Mouse (Mus musculus): ENCODE measurements around the gene Madcam1. TPM values are rescaled to one million over a fixed set of nuclear protein-coding genes. Genes with fewer than 3 reads are reported as not detected.

Gene Madcam1
- polyA plus RNA-seq, 1 experiment from 2014 or later, result 29.7 TPM

DNA sequence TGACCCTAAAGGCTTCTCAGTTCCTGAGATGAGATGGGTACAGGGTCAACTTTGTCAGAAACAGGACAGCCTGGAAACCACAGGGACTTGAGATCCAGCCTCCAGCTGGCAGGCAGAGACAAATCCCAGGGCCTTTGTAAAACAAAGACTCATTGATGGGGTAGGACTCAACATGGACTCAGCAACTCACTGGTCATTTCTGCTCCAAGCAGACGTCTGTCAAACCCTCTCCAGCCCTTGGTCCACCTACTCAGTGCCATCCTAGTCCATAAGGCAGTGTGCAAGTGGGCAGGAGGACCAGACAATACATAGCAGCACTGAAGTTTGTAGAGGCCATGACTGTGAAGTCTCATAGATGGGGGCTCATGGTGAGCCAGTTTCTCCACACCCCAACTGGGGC, 48.8 kb downstream of the Madcam1 start:
- 37% methylated on average over 1 of the region's 1 CpGs for WGBS
- H3K36me3 ChIP-seq (ENCODE audit: control insufficient read depth, insufficient read depth, low read length), result peaks cover 36% of the 10 kb centered on the region
- no peak overlapping the region for H3K27ac ChIP-seq (ENCODE audit: low read length)

DNA sequence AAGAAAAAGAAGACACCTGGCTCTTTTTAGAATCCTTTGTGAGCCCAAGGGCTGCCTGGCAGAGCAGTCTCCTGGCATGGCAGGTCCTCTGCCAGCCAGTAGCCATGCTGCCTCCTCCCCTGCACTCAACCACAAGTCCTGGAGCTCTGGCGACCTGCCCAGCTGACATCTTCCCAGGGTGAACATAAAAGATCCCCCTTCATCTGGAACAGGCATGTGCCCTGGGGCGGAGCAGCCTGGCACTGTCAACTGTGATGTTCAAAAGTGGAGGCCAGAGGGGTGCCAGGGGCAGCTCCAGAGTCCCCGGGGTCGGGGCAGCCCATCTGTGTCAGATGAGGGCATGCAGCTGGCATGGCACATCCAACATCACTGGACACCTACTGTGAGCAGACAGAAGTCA, 50.6 kb downstream of the Madcam1 start:
- no peaks in the 10 kb centered on the region for H3K9me3 ChIP-seq (ENCODE audit: control insufficient read depth, low read depth, low read length)
- peaks cover 20% of the 10 kb centered on the region for H3K36me3 ChIP-seq (ENCODE audit: control insufficient read depth, insufficient read depth, low read length)
- no peak overlapping the region for H3K27ac ChIP-seq (ENCODE audit: low read length)
- WGBS, result 69% methylated on average over 4 of the region's 4 CpGs
- no peak for ATAC-seq (ENCODE audit: insufficient number of reproducible peaks, insufficient read depth, low FRiP score, low read depth)
- peaks cover 6% of the 10 kb centered on the region; the same call in 1 of the 2 replicates for H3K4me1 ChIP-seq (ENCODE audit: control insufficient read depth, insufficient read depth, low read length)
- no peak overlapping the region for H3K4me3 ChIP-seq (ENCODE audit: low read depth, low read length)
- no peak overlapping the region for H3K4me2 ChIP-seq (replicated peaks; ENCODE audit: low read depth, low read length)
- H3K9ac ChIP-seq (replicated peaks; ENCODE audit: low read depth, low read length), result no peak overlapping the region
- peaks cover 35% of the 10 kb centered on the region for H3K27me3 ChIP-seq (ENCODE audit: control insufficient read depth, insufficient read depth, low read length)

More for the DNA sequence above, 48.8 kb downstream of the Madcam1 start:
- no peaks in the 10 kb centered on the region for H3K9me3 ChIP-seq (ENCODE audit: control insufficient read depth, low read depth, low read length)
- H3K4me3 ChIP-seq (ENCODE audit: low read depth, low read length), result no peak overlapping the region
- peaks cover 30% of the 10 kb centered on the region for H3K27me3 ChIP-seq (ENCODE audit: control insufficient read depth, insufficient read depth, low read length)
- no peak overlapping the region for H3K4me2 ChIP-seq (replicated peaks; ENCODE audit: low read depth, low read length)
- peaks cover 6% of the 10 kb centered on the region; the same call in 1 of the 2 replicates for H3K4me1 ChIP-seq (ENCODE audit: control insufficient read depth, insufficient read depth, low read length)
- ATAC-seq (ENCODE audit: insufficient number of reproducible peaks, insufficient read depth, low FRiP score, low read depth), result no peak
- H3K9ac ChIP-seq (replicated peaks; ENCODE audit: low read depth, low read length), result no peak overlapping the region

DNA sequence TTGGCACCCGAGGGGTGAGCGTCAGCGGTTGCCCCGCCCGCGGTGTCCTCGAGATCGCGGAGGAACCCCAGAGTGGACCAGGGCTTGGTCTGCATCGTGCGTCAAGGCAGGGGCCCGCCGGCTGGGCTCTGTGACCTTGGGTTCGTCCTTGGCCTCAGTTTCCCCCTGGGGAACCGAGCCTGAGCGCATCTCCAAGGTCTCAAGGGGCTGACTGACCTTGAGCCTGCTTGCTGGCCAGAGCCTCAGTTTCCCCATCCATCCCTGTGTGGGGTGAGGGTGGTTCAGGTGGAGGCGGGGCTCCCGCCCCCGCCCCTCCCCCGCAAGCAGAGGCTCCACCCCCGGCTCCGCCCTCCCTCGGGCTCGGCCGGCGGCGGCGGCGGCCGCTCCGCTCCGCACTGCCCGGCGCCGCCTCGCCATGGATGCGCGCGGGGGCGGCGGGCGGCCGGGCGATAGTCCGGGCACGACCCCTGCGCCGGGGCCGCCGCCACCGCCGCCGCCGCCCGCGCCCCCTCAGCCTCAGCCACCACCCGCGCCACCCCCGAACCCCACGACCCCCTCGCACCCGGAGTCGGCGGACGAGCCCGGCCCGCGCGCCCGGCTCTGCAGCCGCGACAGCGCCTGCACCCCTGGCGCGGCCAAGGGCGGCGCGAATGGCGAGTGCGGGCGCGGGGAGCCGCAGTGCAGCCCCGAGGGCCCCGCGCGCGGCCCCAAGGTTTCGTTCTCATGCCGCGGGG, 52.1 kb downstream of the Madcam1 start, which contains the start of gene Hcn2:
Gene Hcn2 (plus strand): TSS at position 381 of the 734 bp plus-strand sequence.
- Histone ChIP-seq H3K4me3 (ENCODE audit: low read depth, low read length) (peak within 1 kb of the TSS; percentile 47), H3K27me3 (ENCODE audit: control insufficient read depth, insufficient read depth, low read length) (peaks cover 35% of the 10 kb centered on the region), H3K36me3 (ENCODE audit: control insufficient read depth, insufficient read depth, low read length) (peaks cover 8% of the 10 kb centered on the region; the same call in 1 of the 2 replicates), H3K4me2 (replicated peaks; ENCODE audit: low read depth, low read length) (peak within 1 kb of the TSS; percentile 95), H3K4me1 (ENCODE audit: control insufficient read depth, insufficient read depth, low read length) (peaks cover 6% of the 10 kb centered on the region; the same call in 1 of the 2 replicates), H3K9ac (replicated peaks; ENCODE audit: low read depth, low read length) (0 out of 2 replicates have a peak within 1 kb of the TSS, but pooled peaks have one; percentile 14), H3K27ac (ENCODE audit: low read length) (no peak within 1 kb of the TSS), H3K9me3 (ENCODE audit: control insufficient read depth, low read depth, low read length) (no peaks in the 10 kb centered on the region)
- ATAC-seq (ENCODE audit: insufficient number of reproducible peaks, insufficient read depth, low FRiP score, low read depth), result no peak
- 2% methylated on average over 65 of the region's 91 CpGs for WGBS

DNA sequence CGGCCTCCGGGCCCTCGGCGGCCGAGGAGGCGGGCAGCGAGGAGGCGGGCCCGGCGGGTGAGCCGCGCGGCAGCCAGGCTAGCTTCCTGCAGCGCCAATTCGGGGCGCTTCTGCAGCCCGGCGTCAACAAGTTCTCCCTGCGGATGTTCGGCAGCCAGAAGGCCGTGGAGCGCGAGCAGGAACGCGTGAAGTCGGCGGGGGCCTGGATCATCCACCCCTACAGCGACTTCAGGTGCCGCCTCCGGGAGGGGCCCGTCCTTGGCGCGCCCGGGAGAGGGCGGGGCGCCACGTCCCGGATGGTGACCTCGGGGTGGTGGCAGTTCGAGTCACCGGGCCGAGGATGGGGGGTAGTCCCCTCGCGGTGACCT, 52.6 kb downstream of the Madcam1 start:
- WGBS, result 1% methylated on average over 44 of the region's 44 CpGs
- no peak for ATAC-seq (ENCODE audit: insufficient number of reproducible peaks, insufficient read depth, low FRiP score, low read depth)
- peaks cover 2% of the 10 kb centered on the region; the same call in 1 of the 2 replicates for H3K36me3 ChIP-seq (ENCODE audit: control insufficient read depth, insufficient read depth, low read length)
- peaks cover 35% of the 10 kb centered on the region for H3K27me3 ChIP-seq (ENCODE audit: control insufficient read depth, insufficient read depth, low read length)
- peak overlapping the region; percentile 47 for H3K4me3 ChIP-seq (ENCODE audit: low read depth, low read length)
- H3K4me2 ChIP-seq (replicated peaks; ENCODE audit: low read depth, low read length), result peak overlapping the region; percentile 95
- H3K4me1 ChIP-seq (ENCODE audit: control insufficient read depth, insufficient read depth, low read length), result peaks cover 6% of the 10 kb centered on the region; the same call in 1 of the 2 replicates
- H3K9ac ChIP-seq (replicated peaks; ENCODE audit: low read depth, low read length), result 0 out of 2 replicates have a peak overlapping the region, but pooled peaks have one; percentile 14
- H3K9me3 ChIP-seq (ENCODE audit: control insufficient read depth, low read depth, low read length), result no peaks in the 10 kb centered on the region
- no peak overlapping the region for H3K27ac ChIP-seq (ENCODE audit: low read length)

DNA sequence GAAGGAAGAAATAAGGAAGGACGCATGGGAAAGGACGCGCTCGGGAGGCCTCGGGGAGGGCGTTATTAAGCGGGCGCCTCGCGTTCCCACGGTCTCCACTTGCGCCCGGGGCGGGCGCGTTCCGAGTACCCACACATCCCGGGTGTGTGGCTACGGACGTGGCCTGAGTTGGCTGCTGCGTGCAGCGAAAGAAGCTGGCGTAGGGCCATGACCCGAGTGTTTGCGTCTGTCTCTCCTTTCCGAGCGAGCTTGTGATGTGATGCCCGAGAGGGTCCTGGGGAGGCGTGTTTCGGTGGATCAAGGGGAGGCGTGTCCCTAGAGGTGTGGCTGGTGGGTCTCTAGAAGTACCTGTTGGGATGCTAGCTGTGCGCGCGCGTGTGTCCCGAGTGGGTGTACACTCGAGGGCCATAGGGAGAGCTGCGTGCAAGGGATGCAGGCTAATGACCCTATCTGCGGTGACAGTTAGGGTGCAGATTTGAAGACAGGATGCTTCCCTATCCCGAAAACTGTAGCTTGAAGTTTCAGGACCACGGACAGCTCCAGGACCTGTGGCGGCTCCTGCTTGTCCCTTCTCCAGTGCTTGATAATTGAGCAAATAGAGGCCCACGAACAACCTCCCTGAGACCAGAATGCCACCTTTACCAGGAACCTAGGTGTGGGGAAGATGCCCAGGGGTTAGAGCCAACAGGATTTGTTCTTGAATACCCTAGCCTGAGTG, 53.4 kb downstream of the Madcam1 start:
- H3K27me3 ChIP-seq (ENCODE audit: control insufficient read depth, insufficient read depth, low read length), result peaks cover 35% of the 10 kb centered on the region
- no peak for ATAC-seq (ENCODE audit: insufficient number of reproducible peaks, insufficient read depth, low FRiP score, low read depth)
- H3K4me1 ChIP-seq (ENCODE audit: control insufficient read depth, insufficient read depth, low read length), result peaks cover 6% of the 10 kb centered on the region; the same call in 1 of the 2 replicates

More for the DNA sequence above, 53.4 kb downstream of the Madcam1 start:
- no peaks in the 10 kb centered on the region for H3K36me3 ChIP-seq (ENCODE audit: control insufficient read depth, insufficient read depth, low read length)
- no peaks in the 10 kb centered on the region for H3K9me3 ChIP-seq (ENCODE audit: control insufficient read depth, low read depth, low read length)
- WGBS, result 5% methylated on average over 43 of the region's 43 CpGs
- peak overlapping the region; percentile 47; the same call in 1 of the 2 replicates for H3K4me3 ChIP-seq (ENCODE audit: low read depth, low read length)
- H3K4me2 ChIP-seq (replicated peaks; ENCODE audit: low read depth, low read length), result peak overlapping the region; percentile 95
- no peak overlapping the region for H3K27ac ChIP-seq (ENCODE audit: low read length)
- H3K9ac ChIP-seq (replicated peaks; ENCODE audit: low read depth, low read length), result no peak overlapping the region

Other genes starting within 250 kb of the Madcam1 start
- gene Vmn2r83, start 195.8 kb upstream of the Madcam1 start, polyA plus RNA-seq (2014; fragmentation: Nextera tagmentation; extraction: Ambion mirVana), result not detected in 2 replicates
- 58.5 and 61.4 TPM in 2 replicates for gene Plpp2, start 130.8 kb upstream of the Madcam1 start, polyA plus RNA-seq (2014; fragmentation: Nextera tagmentation; extraction: Ambion mirVana)
- 49.0 and 55.2 TPM in 2 replicates for gene Mier2, start 109.4 kb upstream of the Madcam1 start, polyA plus RNA-seq (2014; fragmentation: Nextera tagmentation; extraction: Ambion mirVana)
- not detected in 2 replicates for gene Theg, start 77.2 kb upstream of the Madcam1 start, polyA plus RNA-seq (2014; fragmentation: Nextera tagmentation; extraction: Ambion mirVana)
- 0.04 and 0.13 TPM in 2 replicates for gene C2cd4c, start 50.5 kb upstream of the Madcam1 start, polyA plus RNA-seq (2014; fragmentation: Nextera tagmentation; extraction: Ambion mirVana)
- 7.1 and 7.7 TPM in 2 replicates for gene Shc2, start 26.6 kb upstream of the Madcam1 start, polyA plus RNA-seq (2014; fragmentation: Nextera tagmentation; extraction: Ambion mirVana)
- 0.20 TPM in 1 of 2 replicates, not detected in the other for gene Odf3l2, start 18.8 kb upstream of the Madcam1 start, polyA plus RNA-seq (2014; fragmentation: Nextera tagmentation; extraction: Ambion mirVana)
- 64.5 and 64.8 TPM in 2 replicates for gene Tpgs1, start 4.8 kb downstream of the Madcam1 start, polyA plus RNA-seq (2014; fragmentation: Nextera tagmentation; extraction: Ambion mirVana)
- 88.7 and 93.6 TPM in 2 replicates for gene Cdc34, start 17.6 kb downstream of the Madcam1 start, polyA plus RNA-seq (2014; fragmentation: Nextera tagmentation; extraction: Ambion mirVana)
- 1.0 and 1.6 TPM in 2 replicates for gene Gzmm, start 24.5 kb downstream of the Madcam1 start, polyA plus RNA-seq (2014; fragmentation: Nextera tagmentation; extraction: Ambion mirVana)
- 871 and 937 TPM in 2 replicates for gene Bsg, start 39.9 kb downstream of the Madcam1 start, polyA plus RNA-seq (2014; fragmentation: Nextera tagmentation; extraction: Ambion mirVana)
- 0.10 and 0.25 TPM in 2 replicates for gene Hcn2, start 52.1 kb downstream of the Madcam1 start, polyA plus RNA-seq (2014; fragmentation: Nextera tagmentation; extraction: Ambion mirVana)
- 26.3 and 31.8 TPM in 2 replicates for gene Polrmt, start 82.0 kb downstream of the Madcam1 start, polyA plus RNA-seq (2014; fragmentation: Nextera tagmentation; extraction: Ambion mirVana)
- 0.29 and 0.39 TPM in 2 replicates for gene Fgf22, start 90.5 kb downstream of the Madcam1 start, polyA plus RNA-seq (2014; fragmentation: Nextera tagmentation; extraction: Ambion mirVana)
- gene Rnf126, start 102.4 kb downstream of the Madcam1 start, polyA plus RNA-seq (2014; fragmentation: Nextera tagmentation; extraction: Ambion mirVana), result 72.1 and 77.3 TPM in 2 replicates
- 8.7 and 9.0 TPM in 2 replicates for gene Fstl3, start 112.7 kb downstream of the Madcam1 start, polyA plus RNA-seq (2014; fragmentation: Nextera tagmentation; extraction: Ambion mirVana)
- gene Prss57, start 126.4 kb downstream of the Madcam1 start, polyA plus RNA-seq (2014; fragmentation: Nextera tagmentation; extraction: Ambion mirVana), result not detected in 2 replicates
- 67.0 and 78.0 TPM in 2 replicates for gene Palm, start 129.0 kb downstream of the Madcam1 start, polyA plus RNA-seq (2014; fragmentation: Nextera tagmentation; extraction: Ambion mirVana)
- 27.6 and 33.1 TPM in 2 replicates for gene Misp, start 156.4 kb downstream of the Madcam1 start, polyA plus RNA-seq (2014; fragmentation: Nextera tagmentation; extraction: Ambion mirVana)
- 237 and 275 TPM in 2 replicates for gene Ptbp1, start 189.9 kb downstream of the Madcam1 start, polyA plus RNA-seq (2014; fragmentation: Nextera tagmentation; extraction: Ambion mirVana)
- 2.9 and 5.6 TPM in 2 replicates for gene Prtn3, start 209.9 kb downstream of the Madcam1 start, polyA plus RNA-seq (2014; fragmentation: Nextera tagmentation; extraction: Ambion mirVana)
- gene Plppr3, start 210.1 kb downstream of the Madcam1 start, polyA plus RNA-seq (2014; fragmentation: Nextera tagmentation; extraction: Ambion mirVana), result 41.3 and 51.7 TPM in 2 replicates
- 0.88 and 3.3 TPM in 2 replicates for gene Elane, start 221.7 kb downstream of the Madcam1 start, polyA plus RNA-seq (2014; fragmentation: Nextera tagmentation; extraction: Ambion mirVana)
- not detected in 2 replicates for gene Cfd, start 226.3 kb downstream of the Madcam1 start, polyA plus RNA-seq (2014; fragmentation: Nextera tagmentation; extraction: Ambion mirVana)
- gene Med16, start 244.4 kb downstream of the Madcam1 start, polyA plus RNA-seq (2014; fragmentation: Nextera tagmentation; extraction: Ambion mirVana), result 43.4 and 46.4 TPM in 2 replicates
- gene Gm26602, start 246.3 kb downstream of the Madcam1 start, polyA plus RNA-seq (2014; fragmentation: Nextera tagmentation; extraction: Ambion mirVana), result 5.3 TPM in 1 of 2 replicates, not detected in the other

All from stomach, embryonic 14.5 days (tissue).